ENCODE assay signal across 25 mouse cellular contexts in genomic region chr12:73720466-73720865, GRCm38 (mm10).
DNase-seq lines count a peak whose midpoint lies in the region; ATAC-seq lines count a peak whose summit lies in the region.
"Had no signal": no experiment of that assay in that cellular context is flagged by ENCODE, and none has a peak within 500 bp of the region (broad histone marks: within the 10 kb centered on the region; RNA-seq: fewer than 3 reads in every experiment).

No protein-coding gene starts in this region.

- ATAC-seq in heart, embryonic 16.5 days (replicated peaks; ENCODE audit: extremely low read depth, insufficient read depth, low FRiP score), result peak; percentile 19; the same call in 1 of the 2 replicates
- ATAC-seq in activated CD4-positive, CD25-positive, alpha-beta regulatory T cell, adult 4 months, result peak; percentile 72
- ATAC-seq in forebrain, embryonic 14.5 days, result no peak
- ATAC-seq: forebrain, postnatal 0 days; intestine, embryonic 15.5 days; midbrain, embryonic 13.5 days had no signal

- H3K27ac ChIP-seq in heart, embryonic 16.5 days (ENCODE audit: low read length), result no peak overlapping the region
- H3K27ac ChIP-seq in forebrain, embryonic 14.5 days (ENCODE audit: low read depth, low read length), result no peak overlapping the region
- H3K27ac ChIP-seq: hindbrain, embryonic 13.5 days; intestine, embryonic 15.5 days; kidney, embryonic 15.5 days; limb, embryonic 13.5 days; liver, embryonic 14.5 days; lung, embryonic 15.5 days; macrophage; midbrain, embryonic 13.5 days had no signal

- H3K36me3 ChIP-seq in heart, embryonic 16.5 days (ENCODE audit: control insufficient read depth, insufficient read depth), result no peaks in the 10 kb centered on the region
- no peaks in the 10 kb centered on the region for H3K36me3 ChIP-seq in forebrain, embryonic 14.5 days (ENCODE audit: control insufficient read depth, insufficient read depth, low read length)
- H3K36me3 ChIP-seq: hindbrain, embryonic 13.5 days; intestine, embryonic 15.5 days; kidney, embryonic 15.5 days; limb, embryonic 13.5 days; lung, embryonic 15.5 days; midbrain, embryonic 13.5 days had no signal

- no peak overlapping the region for H3K9ac ChIP-seq in heart, embryonic 16.5 days (ENCODE audit: low read length)
- no peak overlapping the region for H3K9ac ChIP-seq in forebrain, embryonic 14.5 days (ENCODE audit: low read length)
- H3K9ac ChIP-seq: forebrain, postnatal 0 days; hindbrain, embryonic 13.5 days; intestine, embryonic 15.5 days; kidney, embryonic 15.5 days; limb, embryonic 13.5 days; liver, embryonic 14.5 days; lung, embryonic 15.5 days; midbrain, embryonic 13.5 days had no signal

- H3K4me1 ChIP-seq in heart, embryonic 16.5 days (ENCODE audit: control insufficient read depth, insufficient read depth, low read length), result peaks cover 25% of the 10 kb centered on the region
- H3K4me1 ChIP-seq in forebrain, embryonic 14.5 days (ENCODE audit: control insufficient read depth, insufficient read depth, low read length), result no peaks in the 10 kb centered on the region
- H3K4me1 ChIP-seq: intestine, embryonic 15.5 days; kidney, embryonic 15.5 days; limb, embryonic 13.5 days; lung, embryonic 15.5 days had no signal

- H3K9me3 ChIP-seq in heart, embryonic 16.5 days (replicated peaks; ENCODE audit: control insufficient read depth, low read length), result no peaks in the 10 kb centered on the region; the same call in 1 of the 2 replicates
- no peaks in the 10 kb centered on the region for H3K9me3 ChIP-seq in forebrain, embryonic 14.5 days (replicated peaks; ENCODE audit: control insufficient read depth, low read length)
- H3K9me3 ChIP-seq: intestine, embryonic 15.5 days; kidney, embryonic 15.5 days; lung, embryonic 15.5 days had no signal

- H3K27me3 ChIP-seq in heart, embryonic 16.5 days (ENCODE audit: control insufficient read depth, insufficient read depth, low read length), result no peaks in the 10 kb centered on the region
- no peaks in the 10 kb centered on the region for H3K27me3 ChIP-seq in forebrain, embryonic 14.5 days (replicated peaks; ENCODE audit: control insufficient read depth, insufficient read depth, low read length)
- H3K27me3 ChIP-seq: intestine, embryonic 15.5 days; kidney, embryonic 15.5 days; limb, embryonic 13.5 days; lung, embryonic 15.5 days; midbrain, embryonic 13.5 days had no signal

- H3K4me2 ChIP-seq in heart, embryonic 16.5 days (ENCODE audit: low read depth, low read length), result no peak overlapping the region
- no peak overlapping the region for H3K4me2 ChIP-seq in forebrain, embryonic 14.5 days (ENCODE audit: low read length)
- H3K4me2 ChIP-seq: hindbrain, embryonic 13.5 days; intestine, embryonic 15.5 days; kidney, embryonic 15.5 days; limb, embryonic 13.5 days; lung, embryonic 15.5 days; midbrain, embryonic 13.5 days had no signal

- no peak for DNase-seq in heart, postnatal 4 days
- DNase-seq in naive thymus-derived CD4-positive, alpha-beta T cell, adult 2 months (ENCODE audit: low read depth), result peak; percentile 76
- DNase-seq in thymus, postnatal 4 days, result peak; percentile 54
- no peak for DNase-seq in layer of hippocampus, postnatal 36 days
- DNase-seq in forebrain, embryonic 14.5 days (ENCODE audit: low spot score), result no peak
- DNase-seq in layer of hippocampus, postnatal 10 days (ENCODE audit: low spot score in 2 of 2), result no peak
- DNase-seq: adrenal gland, postnatal 10 days; cerebellum, postnatal 10 days; forebrain, postnatal 0 days; gastrocnemius, postnatal 36 days; heart, postnatal 10 days; kidney, postnatal 4 days; layer of hippocampus, adult 9-11 months; retina, postnatal 1 day had no signal

- H3K4me3 ChIP-seq in heart, embryonic 16.5 days (ENCODE audit: low read length), result no peak overlapping the region
- H3K4me3 ChIP-seq in forebrain, embryonic 14.5 days (ENCODE audit: low read depth, low read length), result no peak overlapping the region
- H3K4me3 ChIP-seq: hindbrain, embryonic 13.5 days; intestine, embryonic 15.5 days; kidney, embryonic 15.5 days; limb, embryonic 13.5 days; lung, embryonic 15.5 days; midbrain, embryonic 13.5 days; myocyte had no signal

- WGBS in heart, embryonic 16.5 days, result 92% methylated on average over 2 of the region's 2 CpGs
- 81% methylated on average over 2 of the region's 2 CpGs for WGBS in forebrain, embryonic 14.5 days

Comparison
In these comparisons a context has a peak if more than half of its experiments do, and no peak if none do; other contexts are left out.
1. DNase-seq: peak in naive thymus-derived CD4-positive, alpha-beta T cell, adult 2 months (single experiment) and thymus, postnatal 4 days (single experiment); none in heart, postnatal 4 days (single experiment), layer of hippocampus, postnatal 36 days (0 of 2), forebrain, embryonic 14.5 days (single experiment) and layer of hippocampus, postnatal 10 days (0 of 2).